Mouse (Mus musculus): ENCODE measurements around the gene Pate4.

DNA sequence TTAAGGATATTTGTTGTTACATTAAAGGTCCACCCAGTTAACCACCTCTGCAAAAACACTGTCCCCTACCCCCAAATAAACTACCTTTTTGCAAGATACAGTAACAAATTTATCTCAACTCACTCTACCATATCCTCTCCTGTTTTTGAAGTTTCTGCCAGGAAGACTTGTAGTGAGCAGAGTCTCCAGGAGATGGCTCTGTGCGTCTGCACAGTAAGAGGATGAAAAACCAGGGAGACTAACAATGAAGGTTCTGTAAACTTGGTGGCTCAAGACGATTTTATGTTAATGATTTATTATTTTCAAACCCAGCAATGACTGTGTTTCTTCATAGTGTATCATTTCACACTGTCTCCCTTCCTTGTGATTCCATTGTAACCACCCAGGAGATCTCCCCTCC, 18.8 kb downstream of the Pate4 start:
- TF ChIP-seq GATA1 (IDR thresholded peaks at IDR 0.05; ENCODE audit: borderline replicate concordance, low read length) = no peak
- TF ChIP-seq FLI1 (IDR thresholded peaks at IDR 0.05; ENCODE audit: low read length) = no peak

Measured in megakaryocyte, embryonic 14.5 days (primary cell).